Mouse (Mus musculus) MN1 (cell line): Measurements from ENCODE around the gene Ankrd35.
A peak's percentile ranks its signal among the peaks of the same experiment; 100 is the strongest.
"Not testable (repeated sequence)": the region's sequence is repeated elsewhere in the genome, so short reads cannot be mapped to it uniquely, and the experiment has no call there.

ENCODE experiments used
- DNase-seq: peaks from one replicate; pipeline ENCODE4 v3.0.0-alpha.2; 2016; ENCODE audit warnings: low spot score

Ankrd35 gene

GRCm38 (mm10) chr3:96673514-96673913 lies 3.6 kb downstream of the Ankrd35 start:
- DNase-seq = no peak

GRCm38 (mm10) chr3:96674442-96674841 lies 4.5 kb downstream of the Ankrd35 start:
- no peak for DNase-seq

- no peak for DNase-seq
Measured at GRCm38 (mm10) chr3:96675171-96675570, 5.2 kb downstream of the Ankrd35 start.

DNA sequence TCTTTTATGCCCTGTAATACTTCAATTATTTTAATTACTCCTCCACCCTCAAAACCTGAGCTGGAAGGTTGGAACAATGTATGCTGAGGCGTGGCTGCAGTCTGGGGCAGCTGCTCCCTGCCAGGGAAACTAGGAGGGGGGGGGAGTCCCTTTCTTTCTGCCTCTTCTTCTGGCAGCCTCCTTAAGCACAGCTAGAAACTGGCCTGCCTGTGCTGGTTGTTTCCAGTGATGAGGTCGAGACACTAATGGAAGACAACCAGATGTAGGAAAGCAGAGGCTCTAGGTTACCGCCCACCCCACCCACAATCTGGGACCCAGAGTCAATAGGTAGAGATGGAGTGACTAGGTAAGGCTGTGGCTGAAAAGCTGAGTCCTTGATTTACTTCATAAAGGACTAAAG lies 5.8 kb downstream of the Ankrd35 start:
- DNase-seq = no peak

DNA sequence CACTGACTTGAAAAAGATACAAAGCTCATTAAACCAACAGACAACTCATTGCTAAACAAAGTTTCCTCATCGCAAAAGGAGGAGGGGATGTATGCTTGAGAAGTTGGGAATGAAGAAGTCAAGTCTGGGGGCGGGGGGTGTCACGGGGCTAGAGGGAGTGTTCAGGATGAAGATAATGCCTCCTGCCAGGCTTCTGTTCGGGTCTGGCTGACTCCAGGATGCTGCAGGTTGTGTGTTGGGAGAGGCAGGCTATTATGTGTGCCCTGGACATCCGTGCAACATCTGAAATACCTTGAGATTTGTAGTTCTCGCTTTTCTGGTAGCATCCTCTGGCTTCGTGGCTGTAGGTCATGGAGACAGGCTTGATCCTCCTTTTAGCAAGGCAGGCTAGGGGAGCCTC lies 8.5 kb downstream of the Ankrd35 start:
- no peak for DNase-seq

- DNase-seq = peak; percentile 61
Measured at GRCm38 (mm10) chr3:96679159-96679674, 9.3 kb downstream of the Ankrd35 start.

DNA sequence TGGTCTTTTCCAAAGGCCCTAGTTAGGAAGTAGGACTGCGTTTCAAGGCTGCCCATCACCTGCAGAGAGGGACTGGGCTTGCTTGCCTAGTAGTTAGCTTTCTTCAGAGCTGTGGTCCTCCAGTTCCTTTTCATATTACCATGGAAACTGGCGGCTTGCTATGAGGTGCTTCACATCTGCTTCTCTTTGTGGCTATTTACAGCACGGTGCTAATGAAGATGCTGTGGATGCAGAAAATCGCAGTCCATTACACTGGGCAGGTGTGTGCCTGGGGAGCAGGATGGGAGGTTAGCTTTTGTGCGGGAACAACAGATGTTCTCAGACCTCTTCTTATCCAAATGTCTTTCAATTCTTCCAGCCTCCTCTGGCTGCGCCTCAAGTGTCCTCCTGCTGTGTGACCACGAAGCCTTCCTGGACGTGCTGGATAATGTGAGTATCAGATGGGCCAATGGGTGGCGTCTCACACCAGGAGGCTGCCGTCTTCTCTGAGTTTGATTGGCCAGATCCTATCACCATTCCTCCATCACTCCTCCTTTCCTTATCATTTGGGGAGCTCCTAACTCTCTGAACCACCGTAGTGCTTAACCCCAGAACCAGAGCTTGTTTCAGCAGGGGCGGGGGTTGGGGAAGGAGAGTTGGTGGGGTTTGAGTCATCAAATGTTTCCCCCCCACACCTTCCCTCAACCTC lies 10.5 kb downstream of the Ankrd35 start:
- DNase-seq = no peak

GRCm38 (mm10) chr3:96683496-96683895 lies 13.6 kb downstream of the Ankrd35 start:
- DNase-seq = no peak

DNA sequence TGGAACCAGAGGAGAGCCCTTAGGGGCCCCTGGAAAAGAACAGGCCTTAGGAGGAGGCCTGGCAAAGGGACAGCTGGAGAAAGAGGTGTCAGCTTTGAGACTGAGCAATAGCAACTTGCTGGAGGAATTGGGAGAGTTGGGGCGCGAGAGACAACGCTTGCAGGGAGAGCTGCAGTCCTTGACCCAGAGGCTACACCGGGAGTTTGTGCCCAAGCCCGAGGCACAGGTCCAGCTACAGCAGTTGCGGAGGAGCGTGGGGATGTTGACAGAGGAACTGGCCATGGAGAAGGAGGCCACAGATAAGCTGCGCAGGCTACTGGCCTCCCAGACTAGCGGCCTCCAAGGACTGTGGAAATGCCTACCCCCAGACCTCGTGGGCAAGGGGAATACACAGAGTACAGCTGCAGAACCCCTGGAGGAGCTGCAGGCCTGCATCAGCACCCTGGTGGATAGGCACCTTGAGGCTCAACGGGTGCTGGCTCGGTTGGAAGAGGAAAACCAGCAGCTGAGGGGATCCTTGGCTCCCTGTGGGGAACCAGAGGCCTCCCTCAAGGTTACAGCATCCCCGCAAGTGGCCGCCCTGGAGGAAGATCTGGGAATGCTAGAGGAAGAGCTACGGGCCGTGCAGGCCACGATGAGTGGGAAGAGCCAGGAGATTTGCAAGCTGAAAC lies 14.4 kb downstream of the Ankrd35 start:
- no peak for DNase-seq

- no peak for DNase-seq
Measured at GRCm38 (mm10) chr3:96684822-96685156, 14.9 kb downstream of the Ankrd35 start.

GRCm38 (mm10) chr3:96686057-96686456 lies 16.1 kb downstream of the Ankrd35 start:
- not testable (repeated sequence) for DNase-seq

DNA sequence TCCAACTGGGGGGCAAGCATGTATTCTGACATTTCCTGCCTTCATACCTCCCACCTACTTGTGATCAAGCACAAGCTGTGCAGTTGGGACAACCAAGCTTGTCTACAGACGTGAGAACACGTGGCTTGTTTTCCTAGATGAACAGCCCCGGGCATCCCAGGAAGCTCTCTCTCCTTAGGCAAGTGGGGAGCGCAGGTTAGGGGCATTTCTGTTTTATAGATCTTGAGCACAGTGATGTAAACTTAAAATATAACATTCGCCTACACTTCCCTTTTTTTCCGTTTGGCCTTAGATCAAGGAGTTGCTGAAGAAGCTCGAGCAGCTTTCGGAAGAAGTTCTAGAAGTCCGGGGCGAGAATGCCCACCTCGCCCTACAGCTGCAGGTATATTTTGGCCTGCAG lies 18.9 kb downstream of the Ankrd35 start:
- no peak for DNase-seq

DNA sequence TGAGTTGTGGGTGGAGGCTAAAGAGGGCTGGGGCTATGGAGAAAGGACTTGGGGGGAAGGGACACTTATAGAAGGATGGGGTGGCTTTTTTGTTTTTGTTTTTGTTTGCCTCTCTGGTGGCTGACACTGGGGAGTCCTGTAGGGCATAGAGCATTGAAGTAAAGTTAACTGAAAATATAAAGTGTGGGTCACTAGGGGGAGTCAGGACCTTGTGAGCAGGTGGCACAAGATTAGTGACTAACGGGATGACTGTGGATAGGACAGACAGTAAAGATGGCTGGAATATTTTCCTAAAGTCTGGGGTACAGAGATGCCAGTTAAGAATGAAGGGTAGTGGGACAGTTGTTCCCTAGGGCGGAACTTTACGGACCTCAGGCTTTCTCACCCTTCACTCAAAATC lies 20.4 kb downstream of the Ankrd35 start:
- no peak for DNase-seq

- DNase-seq = peak; percentile 28
Measured at GRCm38 (mm10) chr3:96692506-96692905, 22.6 kb downstream of the Ankrd35 start.

- DNase-seq = no peak
Measured at GRCm38 (mm10) chr3:96693579-96693978, 23.6 kb downstream of the Ankrd35 start.

DNA sequence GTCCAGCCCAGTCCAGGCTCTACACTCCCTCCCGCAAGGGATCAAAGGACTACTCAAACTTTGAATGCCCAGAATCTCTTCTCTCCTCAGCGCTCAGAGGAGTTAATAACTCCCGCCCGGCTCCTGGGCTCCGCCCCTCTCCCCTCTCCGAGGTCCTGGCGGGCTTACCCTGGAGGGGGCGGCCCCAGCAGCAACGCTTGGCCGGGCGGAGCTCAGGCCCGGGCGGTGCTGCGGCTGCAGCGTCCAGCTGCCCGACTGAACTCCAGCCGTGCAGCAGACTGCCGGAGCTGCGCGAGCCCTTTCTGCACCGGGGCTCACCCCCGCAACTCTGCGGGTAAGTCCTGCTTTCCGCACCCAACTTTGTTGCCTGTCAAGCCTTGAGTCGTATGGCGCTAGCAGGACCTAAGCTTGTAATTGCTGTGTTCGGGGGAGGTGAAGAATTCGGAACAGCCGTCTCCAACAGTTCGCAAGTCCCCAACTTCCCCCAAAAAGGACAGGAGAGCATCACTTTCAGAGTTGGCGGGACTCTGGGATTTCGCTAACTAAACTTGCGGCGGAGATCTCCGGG lies 26.4 kb downstream of the Ankrd35 start, which contains the start of gene Pias3:
TSS of gene Pias3 (plus strand) at position 187 of the 568 bp plus-strand sequence.
- DNase-seq = peak; percentile 89

DNA sequence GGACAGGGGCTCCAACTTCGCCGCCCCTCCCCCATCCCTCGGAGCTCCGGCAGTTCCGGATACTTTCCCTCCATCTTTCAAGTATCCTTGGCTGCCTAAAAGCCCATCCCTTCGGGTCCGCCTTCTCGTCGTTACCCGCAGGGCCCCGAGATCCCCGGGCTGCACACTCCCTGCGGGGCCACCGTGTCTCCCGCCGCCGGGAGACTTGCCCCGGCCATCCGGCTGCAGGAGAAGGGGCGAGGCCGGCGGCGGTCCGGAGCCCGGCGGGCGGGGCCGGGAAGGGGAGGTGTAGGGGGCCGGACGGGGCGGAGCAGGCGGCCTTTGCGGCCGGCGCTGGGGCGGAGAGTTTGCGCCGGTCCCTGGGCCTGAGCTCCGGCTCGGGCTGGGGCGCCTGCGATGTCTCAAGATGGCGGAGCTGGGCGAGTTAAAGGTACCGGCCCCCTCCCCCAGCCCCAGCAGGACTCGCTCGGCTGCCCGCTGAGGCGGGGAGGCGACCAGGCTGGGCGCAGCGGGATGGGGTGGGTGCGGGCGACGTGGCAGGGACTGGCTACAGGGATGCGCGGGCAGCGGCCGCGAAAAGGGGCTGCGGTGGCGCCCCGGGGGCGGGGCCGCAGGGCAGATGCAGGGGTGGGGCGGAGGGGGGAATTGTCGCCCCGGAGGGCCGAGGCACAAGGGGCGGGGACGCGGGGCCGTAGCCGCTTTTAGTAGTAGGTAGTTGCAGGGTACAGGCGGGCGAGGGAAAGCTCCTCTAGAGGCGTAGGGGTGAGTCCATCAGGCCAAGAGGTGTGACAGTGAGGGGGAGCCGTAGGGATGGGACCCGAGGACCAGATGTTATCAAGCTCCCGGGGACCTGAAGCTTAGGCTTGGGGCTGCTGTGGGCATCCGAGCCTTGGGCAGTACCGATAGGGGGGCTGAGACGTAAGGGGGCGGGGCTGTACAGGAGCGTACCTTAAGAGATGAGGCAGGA lies 27.1 kb downstream of the Ankrd35 start:
- peak; percentile 94 for DNase-seq

GRCm38 (mm10) chr3:96698993-96699690 lies 29.2 kb downstream of the Ankrd35 start:
- DNase-seq = no peak

DNA sequence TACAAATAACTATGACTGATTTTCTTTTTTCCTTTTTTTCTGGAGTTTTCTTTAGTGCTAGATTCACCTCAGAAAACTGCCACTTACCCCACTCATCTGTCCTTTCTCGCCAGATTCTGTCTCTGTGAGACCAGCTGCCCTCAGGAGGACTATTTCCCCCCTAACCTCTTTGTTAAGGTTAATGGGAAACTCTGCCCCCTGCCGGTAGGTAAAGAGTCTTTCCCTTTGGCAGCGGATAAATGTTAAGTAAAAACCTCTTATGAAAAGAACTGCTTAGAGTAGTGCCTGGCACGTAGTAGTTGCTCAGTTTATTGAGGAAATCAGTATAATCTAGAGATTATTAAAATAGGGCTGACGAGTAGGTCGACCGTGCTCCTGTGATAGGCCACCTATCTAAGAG lies 30.4 kb downstream of the Ankrd35 start:
- peak; percentile 29 for DNase-seq

GRCm38 (mm10) chr3:96701003-96701402 lies 31.1 kb downstream of the Ankrd35 start:
- no peak for DNase-seq

GRCm38 (mm10) chr3:96704778-96705177 lies 34.8 kb downstream of the Ankrd35 start:
- DNase-seq = no peak
